Mouse (Mus musculus): ENCODE results near the gene Rangrf.

GRCm38 (mm10) chr11:68974059-68974450 is 930 bp downstream of the Rangrf start:
- TF ChIP-seq CTCF (IDR thresholded peaks at IDR 0.05; ENCODE audit: low read depth) (no peak), EP300 (IDR thresholded peaks at IDR 0.05; ENCODE audit: low read depth) (no peak)
